Mouse (Mus musculus): ENCODE measurements around the gene Sike1. TPM values are rescaled to one million over a fixed set of nuclear protein-coding genes. Genes with fewer than 3 reads are reported as not detected.

Sike1 gene
- polyA plus RNA-seq, 1 experiment from 2014 or later, result 53.1 TPM

DNA sequence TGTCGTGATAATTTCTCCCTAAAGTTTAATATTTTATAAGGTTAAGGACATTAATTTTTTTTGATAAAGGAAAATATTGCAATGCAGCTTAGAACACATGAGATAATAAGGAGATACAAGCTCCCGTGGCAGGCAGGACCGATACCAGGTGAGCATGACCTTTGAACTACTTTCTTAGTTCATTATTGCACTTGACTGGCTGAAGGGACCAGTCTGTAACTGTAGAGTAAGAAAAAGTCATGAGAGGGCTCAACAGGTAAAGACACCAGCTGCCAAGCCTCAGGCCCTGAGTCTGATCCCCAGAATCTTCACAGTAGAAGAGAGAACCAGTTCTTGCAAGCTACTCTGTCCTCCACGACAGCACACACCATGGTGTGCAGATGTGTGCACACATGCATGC lies 18.6 kb upstream of the Sike1 start:
- Histone ChIP-seq H3K4me2 (ENCODE audit: low read length) (no peak overlapping the region), H3K27ac (ENCODE audit: low read length) (no peak overlapping the region), H3K36me3 (ENCODE audit: control insufficient read depth, insufficient read depth) (no peaks in the 10 kb centered on the region), H3K4me1 (replicated peaks; ENCODE audit: control insufficient read depth, insufficient read depth, low read length) (peaks cover 7% of the 10 kb centered on the region), H3K9me3 (ENCODE audit: control insufficient read depth, low read length) (no peaks in the 10 kb centered on the region), H3K9ac (replicated peaks; ENCODE audit: low read depth, low read length) (no peak overlapping the region), H3K4me3 (replicated peaks; ENCODE audit: low read length) (no peak overlapping the region), H3K27me3 (replicated peaks; ENCODE audit: control insufficient read depth, insufficient read depth, low read length) (no peaks in the 10 kb centered on the region)
- 80% methylated on average over 4 of the region's 4 CpGs for WGBS
- no peak for ATAC-seq

DNA sequence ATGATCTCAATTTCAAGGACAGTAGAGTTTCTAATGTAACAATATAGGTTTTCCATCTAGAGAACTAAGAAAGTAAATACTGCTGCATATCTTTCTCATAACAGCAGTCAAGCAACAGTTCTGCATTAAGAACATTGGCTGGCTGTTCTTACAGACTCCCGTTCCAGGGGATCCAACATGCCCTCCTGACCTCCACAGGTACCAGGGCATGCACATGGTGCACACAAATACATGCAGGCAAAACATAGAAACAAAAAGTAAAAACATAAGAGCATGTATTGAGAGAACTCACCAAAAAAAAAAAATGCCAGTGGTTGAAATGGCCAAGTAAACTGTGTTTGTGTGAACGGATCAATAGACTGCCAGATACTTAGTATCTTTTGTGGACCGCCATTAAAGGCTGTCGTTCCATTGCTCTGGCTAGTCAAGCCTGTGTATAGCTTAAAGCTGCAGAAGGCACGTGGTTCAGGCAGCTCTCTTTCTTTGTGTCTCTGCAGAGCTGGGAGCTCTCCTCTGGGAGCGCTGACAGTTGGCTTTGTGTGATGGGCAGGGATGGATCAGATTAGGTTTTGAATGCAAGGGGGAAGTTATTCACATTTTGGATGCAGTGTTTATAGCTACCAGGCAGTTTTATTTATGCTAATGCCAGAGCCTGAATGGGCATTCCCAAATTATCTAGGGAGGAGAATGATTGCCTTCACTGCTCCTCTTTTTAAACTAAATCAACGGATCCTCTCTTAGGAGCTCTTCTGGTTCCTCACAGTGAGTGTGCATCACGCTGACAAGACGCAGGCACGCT lies 15.8 kb upstream of the Sike1 start:
- no peaks in the 10 kb centered on the region for H3K27me3 ChIP-seq (replicated peaks; ENCODE audit: control insufficient read depth, insufficient read depth, low read length)
- H3K36me3 ChIP-seq (ENCODE audit: control insufficient read depth, insufficient read depth), result no peaks in the 10 kb centered on the region
- H3K4me1 ChIP-seq (replicated peaks; ENCODE audit: control insufficient read depth, insufficient read depth, low read length), result peaks cover 7% of the 10 kb centered on the region
- H3K9ac ChIP-seq (replicated peaks; ENCODE audit: low read depth, low read length), result peak overlapping the region; percentile 47
- H3K4me3 ChIP-seq (replicated peaks; ENCODE audit: low read length), result peak overlapping the region; percentile 12
- H3K4me2 ChIP-seq (ENCODE audit: low read length), result peak overlapping the region; percentile 46
- peak overlapping the region; percentile 78 for H3K27ac ChIP-seq (ENCODE audit: low read length)
- WGBS, result 6% methylated on average over 10 of the region's 10 CpGs
- no peaks in the 10 kb centered on the region for H3K9me3 ChIP-seq (ENCODE audit: control insufficient read depth, low read length)
- peak; percentile 100 for ATAC-seq

DNA sequence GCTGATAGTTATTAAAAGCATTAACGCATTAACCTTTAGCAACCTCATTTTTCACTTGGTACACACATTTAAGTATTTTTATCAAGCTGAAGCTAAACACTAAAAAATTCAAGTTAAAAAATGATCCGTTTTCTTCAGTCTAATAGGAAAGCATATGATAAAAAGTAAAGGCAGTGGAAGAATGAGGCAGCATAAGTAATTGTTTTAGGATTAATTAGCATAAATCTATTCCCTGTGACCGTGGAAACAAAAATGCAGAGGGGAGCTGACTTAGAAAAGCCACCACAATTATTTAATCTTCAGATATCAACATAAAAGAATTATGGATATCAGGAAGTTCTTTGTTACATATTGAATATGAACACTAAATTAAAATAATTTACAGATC lies 15.2 kb upstream of the Sike1 start:
- H3K27ac ChIP-seq (ENCODE audit: low read length), result peak overlapping the region; percentile 78
- no peaks in the 10 kb centered on the region for H3K36me3 ChIP-seq (ENCODE audit: control insufficient read depth, insufficient read depth)
- ATAC-seq, result peak; percentile 43; the same call in 1 of the 2 replicates
- H3K4me2 ChIP-seq (ENCODE audit: low read length), result peak overlapping the region; percentile 46
- no peaks in the 10 kb centered on the region for H3K27me3 ChIP-seq (replicated peaks; ENCODE audit: control insufficient read depth, insufficient read depth, low read length)
- WGBS, result 16% methylated on average over 3 of the region's 3 CpGs
- H3K9me3 ChIP-seq (ENCODE audit: control insufficient read depth, low read length), result no peaks in the 10 kb centered on the region
- peak overlapping the region; percentile 12 for H3K4me3 ChIP-seq (replicated peaks; ENCODE audit: low read length)
- peaks cover 7% of the 10 kb centered on the region for H3K4me1 ChIP-seq (replicated peaks; ENCODE audit: control insufficient read depth, insufficient read depth, low read length)
- peak overlapping the region; percentile 47 for H3K9ac ChIP-seq (replicated peaks; ENCODE audit: low read depth, low read length)

DNA sequence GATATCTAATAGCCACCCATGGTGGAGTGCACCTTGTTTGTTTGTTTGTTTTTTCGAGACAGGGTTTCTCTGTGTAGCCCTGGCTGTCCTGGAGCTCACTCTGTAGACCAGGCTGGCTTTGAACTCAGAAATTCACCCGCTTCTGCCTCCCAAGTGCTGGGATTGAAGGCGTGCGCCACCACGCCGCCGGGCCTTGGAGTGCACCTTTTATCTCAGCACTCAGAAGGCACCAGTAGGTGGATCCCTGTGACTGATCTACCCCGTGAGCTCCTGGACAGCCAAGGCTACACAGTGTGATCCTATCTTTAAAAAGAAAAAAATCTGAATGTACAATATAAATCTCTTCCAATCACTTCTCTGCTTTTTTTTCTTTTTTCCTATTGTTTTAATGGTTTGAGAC lies 4.5 kb upstream of the Sike1 start:
- H3K4me2 ChIP-seq (ENCODE audit: low read length), result no peak overlapping the region
- H3K4me1 ChIP-seq (replicated peaks; ENCODE audit: control insufficient read depth, insufficient read depth, low read length), result peaks cover 6% of the 10 kb centered on the region
- no peak overlapping the region for H3K9ac ChIP-seq (replicated peaks; ENCODE audit: low read depth, low read length)
- ATAC-seq, result no peak
- WGBS, result 73% methylated on average over 8 of the region's 8 CpGs
- no peaks in the 10 kb centered on the region for H3K27me3 ChIP-seq (replicated peaks; ENCODE audit: control insufficient read depth, insufficient read depth, low read length)
- no peak overlapping the region for H3K27ac ChIP-seq (ENCODE audit: low read length)
- no peaks in the 10 kb centered on the region for H3K36me3 ChIP-seq (ENCODE audit: control insufficient read depth, insufficient read depth)
- H3K4me3 ChIP-seq (replicated peaks; ENCODE audit: low read length), result no peak overlapping the region
- H3K9me3 ChIP-seq (ENCODE audit: control insufficient read depth, low read length), result no peaks in the 10 kb centered on the region

DNA sequence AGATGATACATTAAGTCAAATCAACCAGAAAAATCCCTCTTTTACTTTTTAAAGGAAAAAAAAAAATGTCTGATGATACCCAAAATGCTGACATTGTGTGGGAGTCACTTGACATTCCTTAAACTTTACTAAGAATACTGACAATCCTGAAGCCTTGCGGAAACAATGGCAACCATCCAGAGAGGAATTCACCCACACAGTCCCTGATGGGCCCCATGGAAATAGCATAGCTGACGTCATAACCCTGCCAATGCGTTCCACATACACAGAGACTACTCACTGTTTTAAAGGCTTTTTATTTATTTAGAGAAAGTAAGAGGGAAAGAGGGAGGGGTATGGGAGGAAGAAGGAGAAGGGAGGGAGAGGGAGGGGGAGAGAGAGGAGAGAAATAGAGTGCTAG lies 2.6 kb upstream of the Sike1 start:
- Histone ChIP-seq H3K27me3 (replicated peaks; ENCODE audit: control insufficient read depth, insufficient read depth, low read length) (no peaks in the 10 kb centered on the region), H3K9me3 (ENCODE audit: control insufficient read depth, low read length) (no peaks in the 10 kb centered on the region), H3K27ac (ENCODE audit: low read length) (no peak overlapping the region), H3K4me2 (ENCODE audit: low read length) (no peak overlapping the region), H3K4me3 (replicated peaks; ENCODE audit: low read length) (no peak overlapping the region), H3K4me1 (replicated peaks; ENCODE audit: control insufficient read depth, insufficient read depth, low read length) (peaks cover 13% of the 10 kb centered on the region), H3K36me3 (ENCODE audit: control insufficient read depth, insufficient read depth) (no peaks in the 10 kb centered on the region), H3K9ac (replicated peaks; ENCODE audit: low read depth, low read length) (no peak overlapping the region)
- no peak for ATAC-seq
- WGBS, result 38% methylated on average over 3 of the region's 3 CpGs

DNA sequence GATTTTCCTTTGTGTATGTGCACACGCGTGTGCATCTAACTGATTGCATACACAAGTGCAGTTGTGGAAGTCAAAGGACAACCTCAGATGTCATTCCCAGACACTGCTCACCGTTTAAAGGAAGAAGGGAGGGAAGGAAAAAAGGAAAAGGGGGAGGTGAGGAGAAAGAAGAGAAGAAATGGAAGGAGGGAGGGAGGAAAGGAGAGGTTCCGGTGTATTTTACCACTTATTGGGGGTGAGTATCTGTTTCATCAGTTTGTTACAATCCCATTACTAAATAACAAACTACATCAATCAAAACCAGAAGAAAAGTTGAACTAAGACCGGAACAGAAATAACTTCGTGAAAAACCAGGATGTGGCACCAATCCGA lies 289 bp upstream of the Sike1 start:
- peaks cover 13% of the 10 kb centered on the region for H3K4me1 ChIP-seq (replicated peaks; ENCODE audit: control insufficient read depth, insufficient read depth, low read length)
- H3K9ac ChIP-seq (replicated peaks; ENCODE audit: low read depth, low read length), result peak overlapping the region; percentile 73
- no peaks in the 10 kb centered on the region for H3K27me3 ChIP-seq (replicated peaks; ENCODE audit: control insufficient read depth, insufficient read depth, low read length)
- ATAC-seq, result peak; percentile 0; the same call in 1 of the 2 replicates
- WGBS, result 44% methylated on average over 7 of the region's 7 CpGs
- H3K4me3 ChIP-seq (replicated peaks; ENCODE audit: low read length), result peak overlapping the region; percentile 60
- H3K4me2 ChIP-seq (ENCODE audit: low read length), result peak overlapping the region; percentile 68
- H3K36me3 ChIP-seq (ENCODE audit: control insufficient read depth, insufficient read depth), result peaks cover 13% of the 10 kb centered on the region
- no peak overlapping the region; the same call in 1 of the 2 replicates for H3K27ac ChIP-seq (ENCODE audit: low read length)
- H3K9me3 ChIP-seq (ENCODE audit: control insufficient read depth, low read length), result no peaks in the 10 kb centered on the region

DNA sequence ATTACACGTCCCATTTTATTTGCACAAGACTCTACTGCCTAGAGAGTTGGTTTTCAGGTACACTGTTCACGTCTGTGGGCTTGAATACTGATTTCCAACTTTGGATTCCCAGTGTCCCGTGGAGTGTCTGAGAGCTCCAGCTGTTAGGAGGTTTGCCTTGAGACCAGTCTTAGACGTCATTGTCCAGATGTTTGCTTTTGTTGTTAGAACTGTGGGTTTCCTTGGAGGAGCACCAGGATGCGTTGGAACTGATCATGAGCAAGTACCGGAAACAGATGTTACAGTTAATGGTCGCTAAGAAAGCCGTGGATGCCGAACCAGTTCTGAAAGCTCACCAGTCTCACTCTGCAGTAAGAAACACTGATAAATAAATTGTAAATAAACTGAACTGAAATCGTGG lies 1.5 kb downstream of the Sike1 start:
- 80% methylated on average over 10 of the region's 10 CpGs for WGBS
- Histone ChIP-seq H3K4me2 (ENCODE audit: low read length) (no peak overlapping the region), H3K27ac (ENCODE audit: low read length) (no peak overlapping the region), H3K4me1 (replicated peaks; ENCODE audit: control insufficient read depth, insufficient read depth, low read length) (peaks cover 13% of the 10 kb centered on the region), H3K36me3 (ENCODE audit: control insufficient read depth, insufficient read depth) (peaks cover 25% of the 10 kb centered on the region), H3K4me3 (replicated peaks; ENCODE audit: low read length) (no peak overlapping the region), H3K27me3 (replicated peaks; ENCODE audit: control insufficient read depth, insufficient read depth, low read length) (no peaks in the 10 kb centered on the region), H3K9me3 (ENCODE audit: control insufficient read depth, low read length) (no peaks in the 10 kb centered on the region), H3K9ac (replicated peaks; ENCODE audit: low read depth, low read length) (no peak overlapping the region)
- no peak for ATAC-seq

DNA sequence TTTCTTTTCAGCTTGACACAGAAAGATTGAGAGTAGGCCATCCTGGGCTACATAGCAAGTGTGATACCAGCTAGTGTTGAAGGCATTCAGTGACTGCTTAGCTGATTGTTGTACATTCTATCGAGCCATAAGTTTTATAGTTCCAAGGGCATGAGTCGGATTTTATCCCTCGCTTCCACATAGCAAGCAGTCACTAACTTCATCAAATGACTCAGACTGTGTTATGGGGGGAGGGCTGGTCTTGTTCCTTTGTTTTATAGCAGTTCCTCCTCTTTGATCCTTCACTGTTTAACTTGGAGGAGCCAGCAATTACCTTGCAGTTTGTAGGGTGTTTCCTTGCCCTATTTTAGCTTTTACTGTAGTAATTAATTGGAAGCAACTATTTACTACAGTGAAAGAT lies 2.1 kb downstream of the Sike1 start:
- Histone ChIP-seq H3K36me3 (ENCODE audit: control insufficient read depth, insufficient read depth) (peaks cover 31% of the 10 kb centered on the region), H3K9ac (replicated peaks; ENCODE audit: low read depth, low read length) (no peak overlapping the region), H3K4me2 (ENCODE audit: low read length) (no peak overlapping the region), H3K4me1 (replicated peaks; ENCODE audit: control insufficient read depth, insufficient read depth, low read length) (peaks cover 13% of the 10 kb centered on the region), H3K9me3 (ENCODE audit: control insufficient read depth, low read length) (no peaks in the 10 kb centered on the region), H3K4me3 (replicated peaks; ENCODE audit: low read length) (no peak overlapping the region), H3K27me3 (replicated peaks; ENCODE audit: control insufficient read depth, insufficient read depth, low read length) (no peaks in the 10 kb centered on the region), H3K27ac (ENCODE audit: low read length) (no peak overlapping the region)
- ATAC-seq, result no peak
- WGBS, result 87% methylated on average over 3 of the region's 3 CpGs

DNA sequence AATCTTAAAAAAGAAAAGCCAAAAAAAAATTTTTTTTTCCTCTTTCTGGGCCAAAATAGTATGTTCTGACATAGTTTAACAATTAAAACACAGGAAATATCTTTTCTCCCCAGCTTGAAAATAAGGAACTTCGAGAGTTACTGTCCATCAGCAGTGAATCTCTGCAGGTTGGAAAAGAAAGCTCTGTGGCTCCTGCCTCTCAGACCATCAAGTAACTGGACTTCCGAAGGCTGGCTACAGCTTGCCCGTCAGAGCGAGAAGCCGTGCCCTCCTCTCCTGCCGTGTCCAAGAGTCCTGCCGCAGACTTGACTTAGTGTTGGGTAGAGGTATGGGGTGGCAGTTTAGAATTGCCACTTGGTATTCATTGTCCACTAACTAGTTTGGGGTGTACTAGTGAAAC lies 6.1 kb downstream of the Sike1 start:
- peaks cover 46% of the 10 kb centered on the region for H3K36me3 ChIP-seq (ENCODE audit: control insufficient read depth, insufficient read depth)
- ATAC-seq, result no peak
- H3K4me1 ChIP-seq (replicated peaks; ENCODE audit: control insufficient read depth, insufficient read depth, low read length), result peaks cover 1% of the 10 kb centered on the region
- H3K27ac ChIP-seq (ENCODE audit: low read length), result no peak overlapping the region
- 97% methylated on average over 7 of the region's 7 CpGs for WGBS
- no peak overlapping the region for H3K4me3 ChIP-seq (replicated peaks; ENCODE audit: low read length)
- H3K4me2 ChIP-seq (ENCODE audit: low read length), result no peak overlapping the region
- H3K9ac ChIP-seq (replicated peaks; ENCODE audit: low read depth, low read length), result no peak overlapping the region
- H3K27me3 ChIP-seq (replicated peaks; ENCODE audit: control insufficient read depth, insufficient read depth, low read length), result no peaks in the 10 kb centered on the region
- H3K9me3 ChIP-seq (ENCODE audit: control insufficient read depth, low read length), result no peaks in the 10 kb centered on the region

Measured in forebrain, embryonic 16.5 days (tissue).